Mouse (Mus musculus): ENCODE measurements at regions not wholly inside any gene's neighbourhood (a gene's known extent, or its start where the extent isn't known, plus 50 kb on each side); places are given as distances from the start of the nearest gene placed in this dataset.

- Histone ChIP-seq H3K4me2 (replicated peaks; ENCODE audit: low read depth, low read length) (no peak overlapping the region), H3K27me3 (ENCODE audit: control insufficient read depth, insufficient read depth, low read length) (no peaks in the 10 kb centered on the region), H3K27ac (ENCODE audit: low read length) (no peak overlapping the region), H3K4me1 (ENCODE audit: control insufficient read depth, insufficient read depth, low read length) (peaks cover 7% of the 10 kb centered on the region; the same call in 1 of the 2 replicates), H3K9ac (replicated peaks; ENCODE audit: low read depth, low read length) (no peak overlapping the region), H3K4me3 (ENCODE audit: low read depth, low read length) (no peak overlapping the region), H3K9me3 (ENCODE audit: control insufficient read depth, low read depth, low read length) (no peaks in the 10 kb centered on the region), H3K36me3 (ENCODE audit: control insufficient read depth, insufficient read depth, low read length) (no peaks in the 10 kb centered on the region)
- ATAC-seq (ENCODE audit: insufficient number of reproducible peaks, insufficient read depth, low FRiP score, low read depth) = no peak
- 54% methylated on average over 2 of the region's 2 CpGs for WGBS
Measured at GRCm38 (mm10) chr4:81927176-81927714, 484.6 kb upstream of the Mpdz start.

GRCm38 (mm10) chr4:81926662-81927141 is 484.1 kb upstream of the Mpdz start:
- Histone ChIP-seq H3K27ac (ENCODE audit: low read length) (no peak overlapping the region), H3K9ac (replicated peaks; ENCODE audit: low read depth, low read length) (no peak overlapping the region), H3K4me3 (ENCODE audit: low read depth, low read length) (no peak overlapping the region), H3K27me3 (ENCODE audit: control insufficient read depth, insufficient read depth, low read length) (no peaks in the 10 kb centered on the region), H3K4me1 (ENCODE audit: control insufficient read depth, insufficient read depth, low read length) (peaks cover 7% of the 10 kb centered on the region; the same call in 1 of the 2 replicates), H3K36me3 (ENCODE audit: control insufficient read depth, insufficient read depth, low read length) (no peaks in the 10 kb centered on the region), H3K4me2 (replicated peaks; ENCODE audit: low read depth, low read length) (no peak overlapping the region), H3K9me3 (ENCODE audit: control insufficient read depth, low read depth, low read length) (no peaks in the 10 kb centered on the region)
- WGBS = 39% methylated on average over 6 of the region's 6 CpGs
- peak; percentile 69; the same call in 1 of the 2 replicates for ATAC-seq (ENCODE audit: insufficient number of reproducible peaks, insufficient read depth, low FRiP score, low read depth)

GRCm38 (mm10) chr4:81925611-81926010 is 483.0 kb upstream of the Mpdz start:
- H3K27ac ChIP-seq (ENCODE audit: low read length) = no peak overlapping the region
- no peak overlapping the region for H3K4me3 ChIP-seq (ENCODE audit: low read depth, low read length)
- no peaks in the 10 kb centered on the region for H3K9me3 ChIP-seq (ENCODE audit: control insufficient read depth, low read depth, low read length)
- no peak overlapping the region for H3K9ac ChIP-seq (replicated peaks; ENCODE audit: low read depth, low read length)
- H3K27me3 ChIP-seq (ENCODE audit: control insufficient read depth, insufficient read depth, low read length) = no peaks in the 10 kb centered on the region
- H3K4me1 ChIP-seq (ENCODE audit: control insufficient read depth, insufficient read depth, low read length) = peaks cover 7% of the 10 kb centered on the region; the same call in 1 of the 2 replicates
- no peak overlapping the region for H3K4me2 ChIP-seq (replicated peaks; ENCODE audit: low read depth, low read length)
- H3K36me3 ChIP-seq (ENCODE audit: control insufficient read depth, insufficient read depth, low read length) = no peaks in the 10 kb centered on the region
- 60% methylated on average over 2 of the region's 2 CpGs for WGBS
- ATAC-seq (ENCODE audit: insufficient number of reproducible peaks, insufficient read depth, low FRiP score, low read depth) = no peak

DNA sequence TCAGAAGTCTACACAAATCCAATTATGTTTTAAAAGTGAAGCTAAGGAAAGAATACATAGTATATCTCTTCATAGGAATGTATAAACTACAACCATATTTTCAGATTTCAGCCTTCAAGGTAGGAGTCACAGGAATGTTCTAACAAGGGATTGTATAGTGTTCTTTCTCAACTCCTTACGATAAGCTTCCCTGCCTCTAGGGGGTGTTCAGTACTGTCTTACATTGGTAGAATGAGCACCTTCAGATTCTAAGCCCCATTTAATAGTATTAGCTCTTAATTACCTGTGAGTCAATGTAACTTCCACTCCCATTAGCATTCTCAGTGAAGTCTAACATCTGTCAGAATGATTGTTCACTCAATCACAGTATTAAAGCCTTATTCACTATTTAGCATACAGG is 481.5 kb upstream of the Mpdz start:
- Histone ChIP-seq H3K4me3 (ENCODE audit: low read depth, low read length) (no peak overlapping the region), H3K27ac (ENCODE audit: low read length) (no peak overlapping the region), H3K36me3 (ENCODE audit: control insufficient read depth, insufficient read depth, low read length) (no peaks in the 10 kb centered on the region), H3K27me3 (ENCODE audit: control insufficient read depth, insufficient read depth, low read length) (no peaks in the 10 kb centered on the region), H3K9ac (replicated peaks; ENCODE audit: low read depth, low read length) (no peak overlapping the region), H3K4me1 (ENCODE audit: control insufficient read depth, insufficient read depth, low read length) (peaks cover 7% of the 10 kb centered on the region; the same call in 1 of the 2 replicates), H3K9me3 (ENCODE audit: control insufficient read depth, low read depth, low read length) (no peaks in the 10 kb centered on the region), H3K4me2 (replicated peaks; ENCODE audit: low read depth, low read length) (no peak overlapping the region)
- ATAC-seq (ENCODE audit: insufficient number of reproducible peaks, insufficient read depth, low FRiP score, low read depth) = no peak
- WGBS = 87% methylated on average over 1 of the region's 1 CpGs

- Histone ChIP-seq H3K9ac (replicated peaks; ENCODE audit: low read depth, low read length) (no peak overlapping the region), H3K27ac (ENCODE audit: low read length) (no peak overlapping the region), H3K4me3 (ENCODE audit: low read depth, low read length) (no peak overlapping the region), H3K36me3 (ENCODE audit: control insufficient read depth, insufficient read depth, low read length) (no peaks in the 10 kb centered on the region), H3K4me2 (replicated peaks; ENCODE audit: low read depth, low read length) (no peak overlapping the region), H3K27me3 (ENCODE audit: control insufficient read depth, insufficient read depth, low read length) (no peaks in the 10 kb centered on the region), H3K9me3 (ENCODE audit: control insufficient read depth, low read depth, low read length) (no peaks in the 10 kb centered on the region), H3K4me1 (ENCODE audit: control insufficient read depth, insufficient read depth, low read length) (no peaks in the 10 kb centered on the region)
- ATAC-seq (ENCODE audit: insufficient number of reproducible peaks, insufficient read depth, low FRiP score, low read depth) = no peak
- WGBS = 68% methylated on average over 3 of the region's 3 CpGs
Measured at GRCm38 (mm10) chr4:81922876-81923275, 480.3 kb upstream of the Mpdz start.

- no peak for ATAC-seq (ENCODE audit: insufficient number of reproducible peaks, insufficient read depth, low FRiP score, low read depth)
- Histone ChIP-seq H3K4me3 (ENCODE audit: low read depth, low read length) (no peak overlapping the region), H3K4me2 (replicated peaks; ENCODE audit: low read depth, low read length) (no peak overlapping the region), H3K27ac (ENCODE audit: low read length) (no peak overlapping the region), H3K4me1 (ENCODE audit: control insufficient read depth, insufficient read depth, low read length) (no peaks in the 10 kb centered on the region), H3K36me3 (ENCODE audit: control insufficient read depth, insufficient read depth, low read length) (no peaks in the 10 kb centered on the region), H3K9me3 (ENCODE audit: control insufficient read depth, low read depth, low read length) (no peaks in the 10 kb centered on the region), H3K27me3 (ENCODE audit: control insufficient read depth, insufficient read depth, low read length) (no peaks in the 10 kb centered on the region), H3K9ac (replicated peaks; ENCODE audit: low read depth, low read length) (no peak overlapping the region)
- 93% methylated on average over 2 of the region's 2 CpGs for WGBS
Measured at GRCm38 (mm10) chr4:81914971-81915370, 472.4 kb upstream of the Mpdz start.

GRCm38 (mm10) chr4:81913296-81913695 is 470.7 kb upstream of the Mpdz start:
- no peaks in the 10 kb centered on the region for H3K36me3 ChIP-seq (ENCODE audit: control insufficient read depth, insufficient read depth, low read length)
- no peak overlapping the region for H3K4me3 ChIP-seq (ENCODE audit: low read depth, low read length)
- no peak overlapping the region for H3K9ac ChIP-seq (replicated peaks; ENCODE audit: low read depth, low read length)
- no peaks in the 10 kb centered on the region for H3K27me3 ChIP-seq (ENCODE audit: control insufficient read depth, insufficient read depth, low read length)
- H3K9me3 ChIP-seq (ENCODE audit: control insufficient read depth, low read depth, low read length) = no peaks in the 10 kb centered on the region
- 69% methylated on average over 10 of the region's 10 CpGs for WGBS
- no peak overlapping the region for H3K27ac ChIP-seq (ENCODE audit: low read length)
- H3K4me1 ChIP-seq (ENCODE audit: control insufficient read depth, insufficient read depth, low read length) = no peaks in the 10 kb centered on the region
- no peak overlapping the region for H3K4me2 ChIP-seq (replicated peaks; ENCODE audit: low read depth, low read length)
- ATAC-seq (ENCODE audit: insufficient number of reproducible peaks, insufficient read depth, low FRiP score, low read depth) = no peak

GRCm38 (mm10) chr4:81912653-81913052 is 470.0 kb upstream of the Mpdz start:
- Histone ChIP-seq H3K27ac (ENCODE audit: low read length) (no peak overlapping the region), H3K9ac (replicated peaks; ENCODE audit: low read depth, low read length) (no peak overlapping the region), H3K36me3 (ENCODE audit: control insufficient read depth, insufficient read depth, low read length) (no peaks in the 10 kb centered on the region), H3K4me2 (replicated peaks; ENCODE audit: low read depth, low read length) (no peak overlapping the region), H3K9me3 (ENCODE audit: control insufficient read depth, low read depth, low read length) (no peaks in the 10 kb centered on the region), H3K4me3 (ENCODE audit: low read depth, low read length) (no peak overlapping the region), H3K27me3 (ENCODE audit: control insufficient read depth, insufficient read depth, low read length) (no peaks in the 10 kb centered on the region), H3K4me1 (ENCODE audit: control insufficient read depth, insufficient read depth, low read length) (no peaks in the 10 kb centered on the region)
- ATAC-seq (ENCODE audit: insufficient number of reproducible peaks, insufficient read depth, low FRiP score, low read depth) = no peak
- WGBS = 74% methylated on average over 1 of the region's 1 CpGs

DNA sequence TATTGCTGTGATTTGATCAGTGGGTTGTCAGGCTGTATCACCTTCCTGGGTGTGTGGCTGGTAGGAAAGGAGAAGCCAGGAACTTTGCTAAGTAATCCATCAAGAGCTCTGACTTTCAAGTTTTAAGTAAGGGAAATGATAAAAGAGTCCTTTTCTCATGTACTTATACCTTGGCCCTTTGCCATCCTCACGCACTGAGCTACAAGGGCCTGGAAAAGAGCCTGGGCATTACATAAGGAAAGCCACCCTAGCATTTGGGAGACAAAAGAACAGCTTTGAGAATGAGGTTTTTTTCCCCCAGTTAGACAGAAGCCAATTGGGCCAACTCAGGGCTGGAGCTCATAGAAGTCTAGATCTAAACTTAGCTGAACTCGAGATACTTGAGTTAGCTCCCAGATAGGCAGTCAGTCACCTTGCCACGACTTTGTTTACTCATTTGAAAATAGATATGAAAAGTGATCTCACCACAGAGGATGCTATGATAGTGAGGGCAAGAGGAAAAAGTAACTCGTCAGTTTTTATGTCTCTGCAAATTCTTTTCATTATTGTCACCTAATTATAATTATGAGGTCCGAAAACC is 457.4 kb upstream of the Mpdz start:
- H3K36me3 ChIP-seq (ENCODE audit: control insufficient read depth, insufficient read depth, low read length) = no peaks in the 10 kb centered on the region
- no peaks in the 10 kb centered on the region for H3K27me3 ChIP-seq (ENCODE audit: control insufficient read depth, insufficient read depth, low read length)
- no peak overlapping the region for H3K27ac ChIP-seq (ENCODE audit: low read length)
- H3K9me3 ChIP-seq (ENCODE audit: control insufficient read depth, low read depth, low read length) = no peaks in the 10 kb centered on the region
- no peak overlapping the region for H3K4me3 ChIP-seq (ENCODE audit: low read depth, low read length)
- no peak for ATAC-seq (ENCODE audit: insufficient number of reproducible peaks, insufficient read depth, low FRiP score, low read depth)
- H3K4me2 ChIP-seq (replicated peaks; ENCODE audit: low read depth, low read length) = no peak overlapping the region
- H3K9ac ChIP-seq (replicated peaks; ENCODE audit: low read depth, low read length) = no peak overlapping the region
- 58% methylated on average over 5 of the region's 5 CpGs for WGBS
- H3K4me1 ChIP-seq (ENCODE audit: control insufficient read depth, insufficient read depth, low read length) = no peaks in the 10 kb centered on the region

Data from stomach, embryonic 14.5 days (tissue).